Mouse (Mus musculus) myocyte (in vitro differentiated cells): ENCODE measurements around the gene Samd1. TPM values are rescaled to one million over a fixed set of nuclear protein-coding genes. Genes with fewer than 3 reads are reported as not detected.
A peak's percentile ranks its signal among the peaks of the same experiment; 100 is the strongest.
"Not testable (repeated sequence)": the region's sequence is repeated elsewhere in the genome, so short reads cannot be mapped to it uniquely, and the experiment has no call there.

Experiments
- H3K27me3 ChIP-seq: one replicate; pipeline ENCODE4 v1.6.1; 2011; ENCODE audit not compliant: control insufficient read depth, insufficient read depth, insufficient read length
- H3K36me3 ChIP-seq: one replicate; pipeline ENCODE4 v1.6.1; 2011; ENCODE audit not compliant: control insufficient read depth, insufficient read depth
- H3K4me2 ChIP-seq: one replicate; pipeline ENCODE4 v1.6.1; 2011; ENCODE audit warnings: low read depth, control low read depth
- H3K4me3 ChIP-seq: one replicate; pipeline ENCODE4 v1.5.1; 2011; ENCODE audit warnings: mild to moderate bottlenecking, control low read depth, moderate library complexity
- H3K79me2 ChIP-seq: one replicate; pipeline ENCODE4 v1.6.1; 2011; ENCODE audit not compliant: control insufficient read depth, insufficient read depth
- H3ac ChIP-seq: one replicate; pipeline ENCODE4 v1.6.1; 2011; ENCODE audit not compliant: control insufficient read depth, insufficient read length
- CEBPB ChIP-seq: IDR thresholded peaks from 2 replicates; pipeline ENCODE4 v1.6.1; 2011; ENCODE audit warnings: mild to moderate bottlenecking, moderate library complexity; ENCODE audit not compliant: poor library complexity, insufficient read depth, severe bottlenecking
- E2F4 ChIP-seq: IDR thresholded peaks from one replicate; pipeline ENCODE4 v1.6.1; 2011; ENCODE audit warnings: mild to moderate bottlenecking, control low read depth, moderate library complexity; ENCODE audit not compliant: insufficient read depth
- MAX ChIP-seq: IDR thresholded peaks from one replicate; pipeline ENCODE4 v1.6.1; 2011; ENCODE audit warnings: low read depth, mild to moderate bottlenecking, control low read depth
- MYOD1 ChIP-seq, 3 experiments: IDR thresholded peaks; one replicate each; pipeline ENCODE4 v1.6.1; 2011; ENCODE audit warnings: control low read depth in 2 of 3, low read depth in 2 of 3, mild to moderate bottlenecking in 2 of 3, moderate library complexity in 1 of 3; ENCODE audit not compliant: insufficient read length in 2 of 3, control insufficient read depth in 1 of 3
- MYOG ChIP-seq, 3 experiments: IDR thresholded peaks; one replicate each; pipeline ENCODE4 v1.6.1; 2011; ENCODE audit warnings: control low read depth in 2 of 3, low read depth in 2 of 3, mild to moderate bottlenecking in 2 of 3; ENCODE audit not compliant: insufficient read length in 2 of 3, control insufficient read depth in 1 of 3, insufficient read depth in 1 of 3
- POLR2A ChIP-seq: IDR thresholded peaks from one replicate; pipeline ENCODE4 v1.6.1; 2011; ENCODE audit warnings: low read depth, mild to moderate bottlenecking, control low read depth, moderate library complexity; ENCODE audit not compliant: insufficient read length
- POLR2AphosphoS2 ChIP-seq: IDR thresholded peaks from one replicate; pipeline ENCODE4 v1.6.1; 2011; ENCODE audit warnings: low read depth, control low read depth; ENCODE audit not compliant: insufficient read length
- REST ChIP-seq: IDR thresholded peaks from one replicate; pipeline ENCODE4 v1.6.1; 2011; ENCODE audit warnings: mild to moderate bottlenecking, control low read depth, moderate library complexity; ENCODE audit not compliant: insufficient read depth, insufficient read length
- SRF ChIP-seq: IDR thresholded peaks from one replicate; pipeline ENCODE4 v1.6.1; 2011; ENCODE audit warnings: low read depth; ENCODE audit not compliant: control insufficient read depth, insufficient read length
- TCF12 ChIP-seq: IDR thresholded peaks from one replicate; pipeline ENCODE4 v1.6.1; 2011; ENCODE audit warnings: mild to moderate bottlenecking, control low read depth; ENCODE audit not compliant: poor library complexity, insufficient read depth, severe bottlenecking
- TCF3 ChIP-seq: IDR thresholded peaks from one replicate; pipeline ENCODE4 v1.6.1; 2011; ENCODE audit warnings: low read depth, control low read depth; ENCODE audit not compliant: insufficient read length
- USF1 ChIP-seq: IDR thresholded peaks from one replicate; pipeline ENCODE4 v1.6.1; 2011; ENCODE audit warnings: low read depth, mild to moderate bottlenecking, control low read depth, moderate library complexity
- polyA plus RNA-seq: library from polyadenylated mRNA; unstranded; fragments of >200 nt; fragmentation: generic; extraction: Trizol; gene quantifications from one replicate; pipeline ENCODE4 v1.2.1, GENCODE M21; 2012; ENCODE audit warnings: missing spikeins

The Samd1 gene
- polyA plus RNA-seq, 1 experiment, result 30.6 TPM

DNA sequence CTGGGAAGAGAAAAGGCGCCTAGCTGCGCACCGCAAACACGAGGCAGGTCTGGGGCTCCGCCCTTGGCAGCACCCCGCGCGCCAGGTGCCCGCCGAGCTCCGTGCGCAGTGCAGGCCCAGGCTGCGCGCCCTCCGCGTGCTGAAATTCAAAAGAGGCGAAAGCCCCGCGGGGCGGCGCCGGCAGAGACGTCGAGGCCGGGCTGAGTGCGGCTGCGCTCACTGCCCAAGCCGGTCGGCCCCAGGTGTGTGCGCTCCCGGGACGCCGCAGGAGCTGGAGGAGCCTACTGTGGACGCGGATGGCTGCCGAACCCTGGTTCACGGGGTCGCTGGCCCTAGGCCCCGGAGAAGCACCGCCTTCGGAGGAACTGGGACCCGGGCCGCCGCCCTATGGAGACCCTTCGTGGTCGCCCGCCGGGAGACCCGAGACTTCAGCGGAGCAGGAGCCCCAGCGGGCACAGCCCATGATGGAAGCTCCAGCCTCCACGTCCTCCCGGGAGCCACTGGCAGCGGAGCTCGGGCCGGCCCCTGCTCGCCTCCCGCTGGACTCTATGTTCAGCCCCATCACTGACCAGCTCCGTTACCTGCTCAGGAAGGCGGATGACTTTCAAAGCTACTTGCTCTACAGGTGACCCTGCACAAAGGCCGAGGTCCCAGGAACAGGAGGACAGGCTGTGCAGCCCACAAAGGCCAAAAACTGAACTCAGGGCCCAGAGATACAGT is 4.0 kb downstream of the Samd1 start, which contains the start of gene 1700067K01Rik:
1700067K01Rik (plus strand) TSS at position 222 of the 720 bp plus-strand sequence.
- TF ChIP-seq REST (no peak), MAX (no peak), USF1 (no peak), POLR2AphosphoS2 (peak; percentile 51), MYOD1 (IDR thresholded peaks at IDR 0.05; ENCODE audit: control insufficient read depth in 1 of 3, insufficient read length in 2 of 3, low read depth in 2 of 3) (no peak), TCF12 (no peak)
- Histone ChIP-seq H3K36me3 (no peaks in the 10 kb centered on the region), H3ac (no peak within 1 kb of the TSS), H3K79me2 (no peaks in the 10 kb centered on the region), H3K4me2 (no peak within 1 kb of the TSS), H3K4me3 (no peak within 1 kb of the TSS), H3K27me3 (no peaks in the 10 kb centered on the region)

DNA sequence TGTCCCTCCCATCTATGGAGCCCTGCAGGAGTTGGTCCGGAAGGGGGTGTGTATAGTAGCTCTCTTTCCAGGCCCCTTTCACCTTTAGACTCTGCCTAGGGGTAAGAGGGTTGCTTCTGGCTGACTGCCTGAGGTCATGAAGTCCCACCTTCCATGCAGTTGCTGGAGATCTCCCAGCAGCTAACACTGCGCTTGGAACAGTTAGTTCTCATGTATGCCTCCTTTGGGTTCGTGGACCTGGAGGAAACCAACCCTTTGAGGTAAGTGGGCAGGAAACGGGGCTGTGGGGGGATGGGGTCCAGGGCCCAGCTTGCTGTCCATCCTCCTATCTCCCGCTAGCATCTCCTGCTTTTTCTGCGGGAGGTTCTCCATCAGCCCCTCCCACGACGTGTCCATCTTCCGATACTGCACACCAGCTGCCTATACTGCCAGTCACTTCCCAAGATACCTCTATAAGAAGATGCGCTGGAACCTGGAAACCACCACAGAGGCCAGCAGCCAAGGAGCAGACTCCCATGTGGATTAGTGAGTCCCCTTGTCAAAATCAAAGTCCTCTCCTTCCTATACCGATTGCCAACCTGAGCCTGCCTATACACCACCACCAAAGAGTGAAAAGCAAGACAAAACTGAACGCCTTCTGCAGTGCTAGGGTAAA is 5.6 kb downstream of the Samd1 start:
- TF ChIP-seq MYOG (IDR thresholded peaks at IDR 0.05; ENCODE audit: control insufficient read depth in 1 of 3, insufficient read depth in 1 of 3, insufficient read length in 2 of 3, low read depth in 2 of 3), result no peak
- no peak for TF ChIP-seq TCF12
- no peak for TF ChIP-seq MAX
- TF ChIP-seq MYOD1 (IDR thresholded peaks at IDR 0.05; ENCODE audit: control insufficient read depth in 1 of 3, insufficient read length in 2 of 3, low read depth in 2 of 3), result no peak
- TF ChIP-seq USF1, result no peak
- no peak for TF ChIP-seq REST
- no peak for TF ChIP-seq TCF3
- TF ChIP-seq SRF, result no peak
- TF ChIP-seq POLR2AphosphoS2, result no peak
- Histone ChIP-seq H3ac (no peak overlapping the region), H3K4me3 (peak overlapping the region; percentile 30), H3K4me2 (peak overlapping the region; percentile 92), H3K27me3 (no peaks in the 10 kb centered on the region), H3K79me2 (no peaks in the 10 kb centered on the region), H3K36me3 (no peaks in the 10 kb centered on the region)

DNA sequence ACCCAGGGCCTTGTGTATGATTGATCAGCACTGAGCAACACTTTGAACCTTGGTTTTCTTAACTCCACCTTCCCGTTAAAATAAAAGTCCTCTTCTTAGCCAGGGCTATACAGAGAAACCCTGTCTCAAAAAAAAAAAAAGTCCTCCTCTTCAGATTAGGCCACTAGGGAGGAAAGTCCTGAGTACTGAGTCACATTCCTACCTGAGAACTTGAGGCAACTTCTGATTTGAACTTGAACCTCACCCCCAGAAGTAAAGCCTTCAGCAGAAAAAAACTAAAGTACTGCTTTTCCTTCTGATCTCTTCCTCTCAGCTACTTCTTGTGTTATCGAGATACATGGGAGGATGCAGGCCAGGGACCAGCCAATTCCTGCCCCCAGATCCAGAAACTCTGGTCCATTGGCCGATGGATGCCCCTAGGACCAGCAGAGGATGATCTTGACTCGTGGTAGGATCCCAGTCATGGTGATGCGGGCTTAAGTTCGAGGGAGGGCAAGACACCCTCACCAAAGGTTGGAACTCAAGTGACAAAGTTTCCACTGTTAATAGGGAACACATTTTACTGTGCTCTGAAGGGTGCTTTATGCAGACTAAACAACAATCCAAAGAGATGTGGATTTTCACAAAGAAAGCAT is 6.3 kb downstream of the Samd1 start:
- Histone ChIP-seq H3ac (peak overlapping the region; percentile 19), H3K27me3 (no peaks in the 10 kb centered on the region), H3K4me3 (peak overlapping the region; percentile 30), H3K4me2 (peak overlapping the region; percentile 92), H3K79me2 (no peaks in the 10 kb centered on the region), H3K36me3 (no peaks in the 10 kb centered on the region)
- TF ChIP-seq MAX (no peak), SRF (no peak), TCF3 (no peak), E2F4 (no peak), TCF12 (no peak), POLR2A (no peak), MYOG (IDR thresholded peaks at IDR 0.05; ENCODE audit: control insufficient read depth in 1 of 3, insufficient read depth in 1 of 3, insufficient read length in 2 of 3, low read depth in 2 of 3) (no peak), MYOD1 (IDR thresholded peaks at IDR 0.05; ENCODE audit: control insufficient read depth in 1 of 3, insufficient read length in 2 of 3, low read depth in 2 of 3) (no peak), POLR2AphosphoS2 (no peak), USF1 (no peak), REST (no peak), CEBPB (no peak)

DNA sequence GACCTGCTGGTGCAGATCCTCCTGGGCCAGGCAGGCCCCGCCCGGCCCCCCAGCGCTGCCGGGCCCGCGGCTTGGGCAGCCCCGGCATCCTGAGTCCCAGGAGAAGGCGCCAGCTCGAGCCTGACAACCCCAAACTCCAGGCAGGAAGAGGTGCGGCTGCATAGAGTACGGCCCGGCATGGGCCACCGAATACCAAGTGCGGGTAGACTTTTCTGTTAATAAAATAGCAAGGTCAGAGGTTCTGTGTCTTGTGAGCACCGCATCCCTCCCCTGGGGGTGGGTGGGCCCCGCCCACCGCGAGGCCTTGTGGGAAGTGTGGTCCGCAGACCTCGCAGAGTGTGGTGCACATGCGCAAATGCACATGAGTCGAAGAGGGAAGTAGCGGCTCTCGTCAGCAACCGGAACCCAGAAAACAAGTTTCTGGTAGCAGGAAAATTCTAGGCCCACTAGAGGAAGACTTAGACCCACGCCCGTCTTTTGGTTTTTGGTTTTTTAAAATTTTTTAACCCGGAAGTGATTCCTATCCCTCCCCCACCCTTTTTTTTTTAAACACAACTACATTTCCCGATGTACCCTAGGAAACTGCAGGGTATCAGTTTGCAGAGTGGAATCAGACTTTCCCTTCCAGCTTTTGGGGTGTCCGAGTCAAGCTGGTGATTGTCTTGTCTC is 7.2 kb downstream of the Samd1 start:
- TF ChIP-seq POLR2AphosphoS2 (peak; percentile 68), MAX (no peak), POLR2A (peak; percentile 47), SRF (peak; percentile 44)
- no peaks in the 10 kb centered on the region for H3K79me2 ChIP-seq
- H3K4me3 ChIP-seq, result peak overlapping the region; percentile 30
- peak overlapping the region; percentile 19 for H3ac ChIP-seq
- H3K4me2 ChIP-seq, result peak overlapping the region; percentile 92
- H3K27me3 ChIP-seq, result no peaks in the 10 kb centered on the region
- H3K36me3 ChIP-seq, result no peaks in the 10 kb centered on the region

DNA sequence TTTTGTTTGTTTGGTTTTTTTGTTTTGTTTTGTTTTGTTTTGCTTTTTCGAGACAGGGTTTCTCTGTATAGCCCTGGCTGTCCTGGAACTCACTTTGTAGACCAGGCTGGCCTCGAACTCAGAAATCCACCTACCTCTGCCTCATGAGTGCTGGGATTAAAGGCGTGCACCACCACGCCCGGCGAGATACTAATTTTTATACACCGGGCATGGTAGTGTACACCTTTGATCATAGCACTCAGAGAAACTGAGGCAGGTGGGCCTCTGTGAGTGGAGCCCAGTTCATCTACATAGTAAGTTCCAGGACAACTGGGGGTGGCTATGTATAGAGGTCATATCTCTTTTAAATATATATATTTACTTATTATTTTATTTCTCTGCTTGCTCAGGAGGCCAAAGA is 8.0 kb downstream of the Samd1 start:
- not testable (repeated sequence) for H3K36me3 ChIP-seq, H3K79me2 ChIP-seq, H3ac ChIP-seq, H3K27me3 ChIP-seq
- peak overlapping the region; percentile 30 for H3K4me3 ChIP-seq
- H3K4me2 ChIP-seq, result peak overlapping the region; percentile 92
